Mouse (Mus musculus) embryonic facial prominence, embryonic 11.5 days (tissue): Measurements from ENCODE around the gene Trip4. TPM values are rescaled to one million over a fixed set of nuclear protein-coding genes. Genes with fewer than 3 reads are reported as not detected.
A peak's percentile ranks its signal among the peaks of the same experiment; 100 is the strongest.

Experiments used
- ATAC-seq: fragments of 200-750 bp; cut with Nextera tagmentation; replicated peaks from 2 replicates; pipeline ENCODE4 v1.8.0; 2017; ENCODE audit warnings: low read depth; ENCODE audit not compliant: insufficient number of reproducible peaks, low FRiP score, low TSS enrichment
- DNase-seq: peaks from one replicate; pipeline ENCODE4 v3.0.0-alpha.2; 2015; ENCODE audit warnings: low spot score
- H3K27ac ChIP-seq: fragments of 300-500 bp; sonication (generic); replicated peaks from 2 replicates; pipeline ENCODE4 v1.5.1; 2014; ENCODE audit warnings: mild to moderate bottlenecking, low read depth, low read length, control low read depth
- H3K27me3 ChIP-seq: fragments of 300-500 bp; sonication (generic); 2 replicates; pipeline ENCODE4 v1.6.1; 2014; ENCODE audit warnings: mild to moderate bottlenecking, low read length, moderate library complexity, mixed read lengths; ENCODE audit not compliant: control insufficient read depth, insufficient read depth
- H3K36me3 ChIP-seq: fragments of 300-500 bp; sonication (generic); replicated peaks from 2 replicates; pipeline ENCODE4 v1.6.1; 2014; ENCODE audit warnings: low read depth, mild to moderate bottlenecking, low read length, moderate library complexity, mixed read lengths; ENCODE audit not compliant: control insufficient read depth, insufficient read depth
- H3K4me1 ChIP-seq: fragments of 300-500 bp; sonication (generic); 2 replicates; pipeline ENCODE4 v1.6.1; 2014; ENCODE audit warnings: low read length, mixed read lengths; ENCODE audit not compliant: control insufficient read depth, insufficient read depth
- H3K4me2 ChIP-seq: fragments of 300-500 bp; sonication (generic); 2 replicates; pipeline ENCODE4 v1.6.1; 2014; ENCODE audit warnings: low read depth, mild to moderate bottlenecking, control low read depth, low read length, moderate library complexity
- H3K4me3 ChIP-seq: fragments of 300-500 bp; sonication (generic); 2 replicates; pipeline ENCODE4 v1.5.1; 2014; ENCODE audit warnings: low read depth, low read length, control low read depth
- H3K9ac ChIP-seq: fragments of 300-500 bp; sonication (generic); replicated peaks from 2 replicates; pipeline ENCODE4 v1.6.1; 2014; ENCODE audit warnings: mild to moderate bottlenecking, control low read depth, low read length
- H3K9me3 ChIP-seq: fragments of 300-500 bp; sonication (generic); replicated peaks from 2 replicates; pipeline ENCODE4 v1.6.1; 2016; ENCODE audit warnings: mild to moderate bottlenecking, low read length, inconsistent platforms, mixed read lengths; ENCODE audit not compliant: control insufficient read depth
- WGBS: fragments of 180-500 bp; shearing (Covaris S2); extraction: QIAGEN DNeasy Blood & Tissue Kit; methylation state at CpG from one replicate; pipeline ENCODE4 v1.1.7; 2014; 5-methylcytosine and 5-hydroxymethylcytosine counted together
- polyA plus RNA-seq: library from polyadenylated mRNA; unstranded; fragments of >200 nt; fragmentation: Nextera tagmentation; extraction: Ambion mirVana; gene quantifications from 2 replicates; pipeline ENCODE4 v1.2.1, GENCODE M21; 2014

The Trip4 gene
- polyA plus RNA-seq, 1 experiment from 2014 or later = 45.5 TPM

GRCm38 (mm10) chr9:65826226-65826587 is 82.4 kb downstream of the Trip4 start:
- no peaks in the 10 kb centered on the region for H3K36me3 ChIP-seq
- H3K9ac ChIP-seq = peak overlapping the region; percentile 98
- H3K27ac ChIP-seq = peak overlapping the region; percentile 99
- peaks cover 7% of the 10 kb centered on the region; the same call in 1 of the 2 replicates for H3K4me1 ChIP-seq
- H3K27me3 ChIP-seq = no peaks in the 10 kb centered on the region
- peak overlapping the region; percentile 76 for H3K4me2 ChIP-seq
- DNase-seq = peak; percentile 52
- no peaks in the 10 kb centered on the region for H3K9me3 ChIP-seq
- WGBS = 1% methylated on average over 4 of the region's 4 CpGs
- ATAC-seq = peak; percentile 69
- H3K4me3 ChIP-seq = peak overlapping the region; percentile 89

GRCm38 (mm10) chr9:65823716-65824462 is 84.7 kb downstream of the Trip4 start:
- Histone ChIP-seq H3K4me1 (peaks cover 7% of the 10 kb centered on the region; the same call in 1 of the 2 replicates), H3K27me3 (no peaks in the 10 kb centered on the region), H3K9ac (no peak overlapping the region), H3K4me2 (no peak overlapping the region), H3K36me3 (no peaks in the 10 kb centered on the region), H3K27ac (no peak overlapping the region), H3K4me3 (no peak overlapping the region), H3K9me3 (no peaks in the 10 kb centered on the region)
- no peak for DNase-seq
- 80% methylated on average over 10 of the region's 10 CpGs for WGBS
- no peak for ATAC-seq

- Histone ChIP-seq H3K4me1 (peaks cover 7% of the 10 kb centered on the region; the same call in 1 of the 2 replicates), H3K4me3 (no peak overlapping the region)
- 91% methylated on average over 4 of the region's 4 CpGs for WGBS
These were observed 86.6 kb downstream of the Trip4 start for GRCm38 (mm10) chr9:65822011-65822410.

GRCm38 (mm10) chr9:65820301-65820700 is 88.3 kb downstream of the Trip4 start:
- Histone ChIP-seq H3K4me3 (no peak overlapping the region), H3K4me2 (no peak overlapping the region), H3K9me3 (no peaks in the 10 kb centered on the region), H3K4me1 (0 out of 2 replicates have a peak, but pooled peaks cover 2% of the 10 kb centered on the region), H3K27ac (no peak overlapping the region), H3K9ac (no peak overlapping the region), H3K36me3 (no peaks in the 10 kb centered on the region), H3K27me3 (no peaks in the 10 kb centered on the region)
- ATAC-seq = no peak
- WGBS = 71% methylated on average over 2 of the region's 2 CpGs
- DNase-seq = no peak

More at GRCm38 (mm10) chr9:65822011-65822410, 86.6 kb downstream of the Trip4 start:
- H3K27me3 ChIP-seq = no peaks in the 10 kb centered on the region
- H3K9ac ChIP-seq = no peak overlapping the region
- H3K36me3 ChIP-seq = no peaks in the 10 kb centered on the region
- H3K9me3 ChIP-seq = no peaks in the 10 kb centered on the region
- no peak for ATAC-seq
- no peak overlapping the region for H3K4me2 ChIP-seq
- H3K27ac ChIP-seq = no peak overlapping the region
- DNase-seq = no peak

- H3K4me3 ChIP-seq = no peak overlapping the region
- WGBS = 90% methylated on average over 2 of the region's 2 CpGs
These were observed 90.2 kb downstream of the Trip4 start for GRCm38 (mm10) chr9:65818402-65818801.

GRCm38 (mm10) chr9:65812841-65813240 is 95.8 kb downstream of the Trip4 start:
- H3K36me3 ChIP-seq = no peaks in the 10 kb centered on the region
- no peak overlapping the region for H3K9ac ChIP-seq
- no peaks in the 10 kb centered on the region; the same call in 1 of the 2 replicates for H3K4me1 ChIP-seq
- H3K27ac ChIP-seq = no peak overlapping the region
- H3K9me3 ChIP-seq = no peaks in the 10 kb centered on the region
- no peak overlapping the region for H3K4me3 ChIP-seq
- DNase-seq (no peak), ATAC-seq (no peak)
- H3K27me3 ChIP-seq = no peaks in the 10 kb centered on the region
- 70% methylated on average over 2 of the region's 2 CpGs for WGBS
- H3K4me2 ChIP-seq = no peak overlapping the region

More at GRCm38 (mm10) chr9:65818402-65818801, 90.2 kb downstream of the Trip4 start:
- Histone ChIP-seq H3K27me3 (no peaks in the 10 kb centered on the region), H3K9ac (no peak overlapping the region), H3K36me3 (no peaks in the 10 kb centered on the region), H3K4me1 (no peaks in the 10 kb centered on the region), H3K4me2 (no peak overlapping the region), H3K9me3 (no peaks in the 10 kb centered on the region), H3K27ac (no peak overlapping the region)
- ATAC-seq (no peak), DNase-seq (no peak)

- no peak overlapping the region for H3K27ac ChIP-seq
- no peak overlapping the region for H3K4me3 ChIP-seq
These were observed 96.8 kb downstream of the Trip4 start for GRCm38 (mm10) chr9:65811784-65812183.

GRCm38 (mm10) chr9:65807818-65808217 is 100.8 kb downstream of the Trip4 start:
- Histone ChIP-seq H3K36me3 (no peaks in the 10 kb centered on the region), H3K4me1 (no peaks in the 10 kb centered on the region), H3K4me3 (no peak overlapping the region), H3K9me3 (no peaks in the 10 kb centered on the region), H3K4me2 (no peak overlapping the region), H3K9ac (no peak overlapping the region), H3K27ac (no peak overlapping the region), H3K27me3 (no peaks in the 10 kb centered on the region)
- DNase-seq = no peak
- WGBS = 64% methylated on average over 1 of the region's 1 CpGs
- no peak for ATAC-seq

More at GRCm38 (mm10) chr9:65811784-65812183, 96.8 kb downstream of the Trip4 start:
- Histone ChIP-seq H3K4me2 (no peak overlapping the region), H3K9me3 (no peaks in the 10 kb centered on the region), H3K36me3 (no peaks in the 10 kb centered on the region), H3K27me3 (no peaks in the 10 kb centered on the region), H3K9ac (no peak overlapping the region), H3K4me1 (no peaks in the 10 kb centered on the region; the same call in 1 of the 2 replicates)
- DNase-seq (no peak), ATAC-seq (no peak)
- 79% methylated on average over 1 of the region's 1 CpGs for WGBS
